Mouse (Mus musculus) lung, embryonic 15.5 days (tissue): ENCODE data around the gene Mtus2. TPM values are rescaled to one million over a fixed set of nuclear protein-coding genes. Genes with fewer than 3 reads are reported as not detected.

Experiments used
- ATAC-seq: fragments of 200-750 bp; cut with Nextera tagmentation; 2 replicates; pipeline ENCODE4 v1.8.0; 2017; ENCODE audit warnings: moderate number of reproducible peaks, borderline replicate concordance; ENCODE audit not compliant: low FRiP score, low TSS enrichment; ENCODE audit errors: extremely low read depth
- H3K27ac ChIP-seq: fragments of 300-500 bp; sonication (generic); 2 replicates; pipeline ENCODE4 v1.5.1; 2015; ENCODE audit warnings: moderate library complexity, mild to moderate bottlenecking, inconsistent platforms
- H3K27me3 ChIP-seq: fragments of 300-500 bp; sonication (generic); 2 replicates; pipeline ENCODE4 v1.6.1; 2015; ENCODE audit warnings: inconsistent platforms
- H3K36me3 ChIP-seq: fragments of 300-500 bp; sonication (generic); 2 replicates; pipeline ENCODE4 v1.6.1; 2015; ENCODE audit warnings: inconsistent platforms
- H3K4me1 ChIP-seq: fragments of 300-500 bp; sonication (generic); 2 replicates; pipeline ENCODE4 v1.6.1; 2015; ENCODE audit warnings: inconsistent platforms
- H3K4me2 ChIP-seq: fragments of 300-500 bp; sonication (generic); 2 replicates; pipeline ENCODE4 v1.6.1; 2015; ENCODE audit warnings: inconsistent platforms, mild to moderate bottlenecking, moderate library complexity
- H3K4me3 ChIP-seq: fragments of 300-500 bp; sonication (generic); 2 replicates; pipeline ENCODE4 v1.5.1; 2015; ENCODE audit warnings: mild to moderate bottlenecking, inconsistent platforms
- H3K9ac ChIP-seq: fragments of 300-500 bp; sonication (generic); 2 replicates; pipeline ENCODE4 v1.6.1; 2015; ENCODE audit warnings: inconsistent platforms
- H3K9me3 ChIP-seq: fragments of 300-500 bp; sonication (generic); 2 replicates; pipeline ENCODE4 v1.6.1; 2016; ENCODE audit warnings: inconsistent platforms
- whole genome bisulfite sequencing: fragments of 180-500 bp; shearing (Covaris S2); methylation state at CpG from one replicate; pipeline ENCODE4 v1.1.7; 2015; 5-methylcytosine and 5-hydroxymethylcytosine counted together
- polyA plus RNA-seq: library from polyadenylated mRNA; unstranded; fragments of >200 nt; fragmentation: Nextera tagmentation; extraction: Ambion mirVana; gene quantifications from 2 replicates; pipeline ENCODE4 v1.2.1, GENCODE M21; 2015

The Mtus2 gene
- polyA plus RNA-seq, 1 experiment from 2014 or later: 8.5 TPM

DNA sequence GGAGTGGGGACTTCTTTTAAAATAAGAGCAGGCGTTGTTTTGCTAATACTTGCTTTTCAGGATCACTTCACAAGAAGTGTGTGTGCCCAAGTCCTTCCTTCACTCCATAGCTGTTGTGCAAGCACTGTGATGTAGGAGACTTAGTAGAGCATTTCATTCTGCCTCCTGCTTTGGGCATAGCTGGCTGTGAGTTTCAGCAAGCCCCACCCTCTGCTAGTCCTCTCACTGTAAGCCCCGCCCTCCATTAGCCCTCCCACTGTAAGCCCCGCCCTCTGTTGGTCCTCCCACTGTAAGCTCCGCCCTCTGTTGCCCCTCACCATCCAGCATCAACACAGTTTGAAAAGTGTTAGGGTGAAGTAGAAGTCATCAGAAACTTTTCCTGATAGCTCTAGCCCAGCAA lies 310.3 kb downstream of the Mtus2 start:
- Histone ChIP-seq H3K27ac (no peak overlapping the region), H3K4me3 (no peak overlapping the region), H3K4me2 (no peak overlapping the region), H3K9ac (no peak overlapping the region), H3K4me1 (peaks cover 8% of the 10 kb centered on the region; the same call in 1 of the 2 replicates), H3K9me3 (no peaks in the 10 kb centered on the region), H3K36me3 (no peaks in the 10 kb centered on the region), H3K27me3 (peaks cover 26% of the 10 kb centered on the region; the same call in 1 of the 2 replicates)
- no peak for ATAC-seq
- WGBS: 41% methylated on average over 4 of the region's 4 CpGs

GRCm38 (mm10) chr5:148272065-148272464 lies 314.9 kb downstream of the Mtus2 start:
- 46% methylated on average over 6 of the region's 6 CpGs for WGBS
- Histone ChIP-seq H3K9ac (no peak overlapping the region), H3K27ac (no peak overlapping the region), H3K36me3 (no peaks in the 10 kb centered on the region), H3K4me2 (no peak overlapping the region), H3K27me3 (peaks cover 3% of the 10 kb centered on the region; the same call in 1 of the 2 replicates), H3K4me3 (no peak overlapping the region), H3K9me3 (no peaks in the 10 kb centered on the region), H3K4me1 (no peaks in the 10 kb centered on the region)
- no peak for ATAC-seq

- Histone ChIP-seq H3K4me2 (no peak overlapping the region), H3K36me3 (no peaks in the 10 kb centered on the region), H3K4me1 (no peaks in the 10 kb centered on the region), H3K4me3 (no peak overlapping the region), H3K27me3 (no peaks in the 10 kb centered on the region), H3K9me3 (no peaks in the 10 kb centered on the region), H3K27ac (no peak overlapping the region), H3K9ac (no peak overlapping the region)
- no peak for ATAC-seq
- WGBS: 72% methylated on average over 6 of the region's 6 CpGs
These were observed 315.7 kb downstream of the Mtus2 start for GRCm38 (mm10) chr5:148272771-148273170.

- Histone ChIP-seq H3K9me3 (no peaks in the 10 kb centered on the region), H3K36me3 (no peaks in the 10 kb centered on the region), H3K4me2 (no peak overlapping the region), H3K4me3 (no peak overlapping the region), H3K4me1 (no peaks in the 10 kb centered on the region), H3K9ac (no peak overlapping the region), H3K27ac (no peak overlapping the region), H3K27me3 (no peaks in the 10 kb centered on the region)
- WGBS: 78% methylated on average over 8 of the region's 8 CpGs
- no peak for ATAC-seq
These were observed 321.1 kb downstream of the Mtus2 start for GRCm38 (mm10) chr5:148278233-148278632.

DNA sequence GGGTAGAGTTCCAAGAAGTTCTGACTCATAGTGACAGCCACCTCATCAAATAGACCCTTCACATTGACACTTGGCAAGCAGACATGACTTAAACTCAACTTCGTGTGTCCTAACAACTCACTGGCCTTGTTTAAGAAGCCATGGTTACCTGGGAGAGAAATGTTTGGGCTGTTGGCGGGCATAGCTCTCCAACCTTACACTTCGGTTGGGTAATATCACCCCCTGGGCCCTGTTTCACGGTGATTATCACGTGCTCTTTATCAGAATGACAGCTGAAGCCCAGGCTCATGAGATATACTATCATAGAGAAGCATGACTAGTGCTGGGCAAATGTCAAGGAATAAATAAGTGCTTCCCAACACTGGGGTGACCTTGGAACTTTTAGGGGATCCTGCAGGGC lies 323.2 kb downstream of the Mtus2 start:
- no peak overlapping the region for H3K4me2 ChIP-seq
- H3K27me3 ChIP-seq: no peaks in the 10 kb centered on the region
- H3K36me3 ChIP-seq: no peaks in the 10 kb centered on the region
- H3K27ac ChIP-seq: no peak overlapping the region
- no peak for ATAC-seq
- no peaks in the 10 kb centered on the region for H3K9me3 ChIP-seq
- no peak overlapping the region for H3K4me3 ChIP-seq
- 65% methylated on average over 5 of the region's 5 CpGs for WGBS
- no peaks in the 10 kb centered on the region for H3K4me1 ChIP-seq
- H3K9ac ChIP-seq: no peak overlapping the region

- ATAC-seq: no peak
- WGBS: 80% methylated on average over 6 of the region's 6 CpGs
- no peaks in the 10 kb centered on the region for H3K36me3 ChIP-seq
These were observed 325.0 kb downstream of the Mtus2 start for GRCm38 (mm10) chr5:148282093-148282492.

DNA sequence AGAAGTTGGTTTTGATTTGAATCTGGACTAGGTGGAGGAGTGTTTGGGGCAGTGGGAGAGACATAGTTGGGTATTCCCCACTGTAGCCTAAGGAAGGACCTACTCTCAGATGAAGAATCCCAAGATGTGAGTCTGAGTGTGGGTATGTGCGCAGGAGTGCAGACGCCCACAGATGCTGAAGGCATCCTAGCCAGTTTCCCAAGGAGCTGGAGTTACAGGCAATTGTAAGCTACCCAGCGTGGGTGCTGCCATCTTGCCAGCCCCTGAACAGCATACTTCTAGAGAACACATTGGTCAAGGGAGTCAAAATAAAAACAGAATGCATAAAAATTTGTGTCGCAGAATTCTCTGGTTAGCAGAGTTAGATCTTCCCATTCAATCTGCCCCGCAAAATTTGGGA lies 325.5 kb downstream of the Mtus2 start:
- no peak overlapping the region for H3K27ac ChIP-seq
- H3K9ac ChIP-seq: no peak overlapping the region
- no peaks in the 10 kb centered on the region for H3K27me3 ChIP-seq
- H3K4me3 ChIP-seq: no peak overlapping the region
- no peaks in the 10 kb centered on the region for H3K9me3 ChIP-seq
- no peaks in the 10 kb centered on the region for H3K4me1 ChIP-seq
- H3K4me2 ChIP-seq: no peak overlapping the region
- no peak for ATAC-seq
- WGBS: 93% methylated on average over 5 of the region's 5 CpGs
- no peaks in the 10 kb centered on the region for H3K36me3 ChIP-seq

More at GRCm38 (mm10) chr5:148282093-148282492, 325.0 kb downstream of the Mtus2 start:
- Histone ChIP-seq H3K27ac (no peak overlapping the region), H3K4me3 (no peak overlapping the region), H3K9ac (no peak overlapping the region), H3K9me3 (no peaks in the 10 kb centered on the region), H3K4me1 (no peaks in the 10 kb centered on the region), H3K27me3 (no peaks in the 10 kb centered on the region), H3K4me2 (no peak overlapping the region)

GRCm38 (mm10) chr5:148283177-148283576 lies 326.1 kb downstream of the Mtus2 start:
- Histone ChIP-seq H3K9ac (no peak overlapping the region), H3K4me2 (no peak overlapping the region), H3K4me3 (no peak overlapping the region), H3K4me1 (no peaks in the 10 kb centered on the region), H3K9me3 (no peaks in the 10 kb centered on the region), H3K27ac (no peak overlapping the region), H3K27me3 (no peaks in the 10 kb centered on the region), H3K36me3 (no peaks in the 10 kb centered on the region)
- WGBS: 74% methylated on average over 2 of the region's 2 CpGs
- no peak for ATAC-seq

DNA sequence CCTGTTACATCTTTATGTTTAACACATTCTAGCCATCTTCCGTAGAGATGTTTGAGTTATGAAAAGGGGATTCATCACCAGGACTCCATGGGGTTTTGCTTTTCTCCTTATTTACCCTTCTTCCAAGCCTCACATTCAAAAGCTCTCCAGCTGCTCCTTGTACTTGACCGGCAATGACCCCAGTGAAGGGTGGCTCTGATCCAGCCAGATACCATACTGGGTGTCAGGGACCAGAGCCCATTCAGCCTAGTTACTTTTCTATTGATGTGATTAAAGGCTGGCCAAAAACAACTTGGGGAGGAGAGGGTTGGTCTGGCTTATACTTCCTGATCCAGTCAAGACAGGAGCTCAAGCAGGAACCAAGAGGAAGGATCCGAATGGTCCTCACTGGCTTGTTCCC lies 326.5 kb downstream of the Mtus2 start:
- Histone ChIP-seq H3K27me3 (no peaks in the 10 kb centered on the region), H3K4me1 (no peaks in the 10 kb centered on the region), H3K4me3 (no peak overlapping the region), H3K36me3 (no peaks in the 10 kb centered on the region), H3K27ac (no peak overlapping the region), H3K9ac (no peak overlapping the region), H3K4me2 (no peak overlapping the region), H3K9me3 (no peaks in the 10 kb centered on the region)
- 80% methylated on average over 3 of the region's 3 CpGs for WGBS
- ATAC-seq: no peak

DNA sequence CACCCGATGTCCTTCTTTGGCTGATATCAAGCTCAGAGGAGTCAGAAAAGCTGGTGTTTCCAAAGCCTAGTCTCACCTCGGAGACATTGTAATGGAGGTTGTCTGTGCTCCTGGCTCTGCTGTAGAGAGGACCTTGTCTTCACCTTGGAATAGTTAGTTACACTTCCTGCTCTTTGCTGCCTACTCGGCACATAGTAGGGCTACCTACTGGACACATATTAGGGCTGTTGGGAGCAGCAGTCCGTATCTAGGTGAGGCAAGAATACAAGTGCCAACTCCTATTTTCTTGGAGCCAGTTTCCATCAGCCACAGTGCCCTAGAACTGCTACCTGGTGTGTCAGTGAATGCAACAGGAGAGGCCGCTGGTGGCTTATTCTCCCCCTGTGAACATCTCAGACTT lies 330.4 kb downstream of the Mtus2 start:
- Histone ChIP-seq H3K4me2 (no peak overlapping the region), H3K27me3 (no peaks in the 10 kb centered on the region), H3K4me3 (no peak overlapping the region), H3K36me3 (no peaks in the 10 kb centered on the region), H3K4me1 (no peaks in the 10 kb centered on the region), H3K27ac (no peak overlapping the region), H3K9me3 (no peaks in the 10 kb centered on the region), H3K9ac (no peak overlapping the region)
- 88% methylated on average over 5 of the region's 5 CpGs for WGBS
- ATAC-seq: no peak

- WGBS: 64% methylated on average over 18 of the region's 18 CpGs
- H3K36me3 ChIP-seq: no peaks in the 10 kb centered on the region
- no peak for ATAC-seq
- H3K27ac ChIP-seq: no peak overlapping the region
- no peak overlapping the region for H3K4me3 ChIP-seq
- H3K9me3 ChIP-seq: no peaks in the 10 kb centered on the region
- no peaks in the 10 kb centered on the region for H3K27me3 ChIP-seq
- no peak overlapping the region for H3K4me2 ChIP-seq
- H3K4me1 ChIP-seq: no peaks in the 10 kb centered on the region
- no peak overlapping the region for H3K9ac ChIP-seq
These were observed 331.7 kb downstream of the Mtus2 start for GRCm38 (mm10) chr5:148288804-148289203.

DNA sequence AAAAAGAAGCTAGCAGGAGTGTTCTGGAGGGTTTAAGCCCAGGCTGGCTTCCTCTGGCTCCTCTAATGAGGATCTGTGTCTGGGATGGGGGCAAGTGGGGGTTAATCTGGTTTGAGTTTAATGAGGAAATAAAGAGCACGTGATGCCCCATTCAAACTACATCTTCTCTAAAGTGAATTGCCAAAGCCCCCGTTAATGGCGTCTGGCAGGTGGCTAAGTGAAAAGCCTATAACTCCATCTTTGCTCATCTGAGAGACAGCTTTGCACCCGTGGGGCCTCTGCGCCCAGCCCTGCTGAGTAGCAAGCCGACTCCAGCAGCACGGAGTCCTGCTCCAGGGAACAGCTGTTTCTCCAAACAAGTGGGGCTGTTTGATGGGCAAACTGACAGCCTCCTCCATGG lies 332.8 kb downstream of the Mtus2 start:
- no peaks in the 10 kb centered on the region for H3K36me3 ChIP-seq
- no peak overlapping the region for H3K9ac ChIP-seq
- no peaks in the 10 kb centered on the region for H3K4me1 ChIP-seq
- no peak overlapping the region for H3K27ac ChIP-seq
- H3K4me2 ChIP-seq: no peak overlapping the region
- 69% methylated on average over 7 of the region's 7 CpGs for WGBS
- H3K27me3 ChIP-seq: no peaks in the 10 kb centered on the region
- ATAC-seq: no peak
- no peak overlapping the region for H3K4me3 ChIP-seq
- no peaks in the 10 kb centered on the region for H3K9me3 ChIP-seq

DNA sequence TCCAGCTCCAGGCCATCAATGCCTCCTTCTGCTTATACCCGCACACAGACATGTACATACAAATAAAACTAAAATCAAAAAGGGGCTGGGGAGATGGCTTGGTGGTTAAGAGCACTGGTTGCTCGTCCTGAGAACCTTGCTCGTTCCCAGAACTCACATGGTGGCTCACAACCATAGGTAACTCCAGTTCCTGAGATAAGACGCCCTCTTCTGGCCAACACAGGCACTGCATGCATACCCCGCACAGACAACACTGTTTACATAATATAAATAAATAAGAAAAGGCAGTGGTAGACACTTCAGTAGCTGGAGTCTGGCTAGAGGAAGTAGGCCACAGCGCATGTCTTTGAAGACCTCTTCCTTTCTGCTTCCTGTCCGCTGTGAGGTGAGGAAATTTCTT lies 335.7 kb downstream of the Mtus2 start:
- no peak overlapping the region for H3K4me2 ChIP-seq
- no peak for ATAC-seq
- H3K9ac ChIP-seq: no peak overlapping the region
- H3K27me3 ChIP-seq: no peaks in the 10 kb centered on the region
- H3K27ac ChIP-seq: no peak overlapping the region
- no peaks in the 10 kb centered on the region for H3K9me3 ChIP-seq
- H3K4me3 ChIP-seq: no peak overlapping the region
- no peaks in the 10 kb centered on the region for H3K36me3 ChIP-seq
- 76% methylated on average over 7 of the region's 7 CpGs for WGBS
- H3K4me1 ChIP-seq: no peaks in the 10 kb centered on the region
